Mouse (Mus musculus) cerebellum, adult 18-20 months (tissue): ENCODE measurements at regions not wholly inside any gene's neighbourhood (a gene's known extent, or its start where the extent isn't known, plus 50 kb on each side); places are given as distances from the start of the nearest gene placed in this dataset.

Experiments
- DNase-seq, 2 experiments: peaks; one replicate each; pipeline ENCODE4 v3.0.0; 2021

GRCm38 (mm10) chr1:159034952-159035351 is 54.7 kb upstream of the Pappa2 start:
- DNase-seq: no peak

DNA sequence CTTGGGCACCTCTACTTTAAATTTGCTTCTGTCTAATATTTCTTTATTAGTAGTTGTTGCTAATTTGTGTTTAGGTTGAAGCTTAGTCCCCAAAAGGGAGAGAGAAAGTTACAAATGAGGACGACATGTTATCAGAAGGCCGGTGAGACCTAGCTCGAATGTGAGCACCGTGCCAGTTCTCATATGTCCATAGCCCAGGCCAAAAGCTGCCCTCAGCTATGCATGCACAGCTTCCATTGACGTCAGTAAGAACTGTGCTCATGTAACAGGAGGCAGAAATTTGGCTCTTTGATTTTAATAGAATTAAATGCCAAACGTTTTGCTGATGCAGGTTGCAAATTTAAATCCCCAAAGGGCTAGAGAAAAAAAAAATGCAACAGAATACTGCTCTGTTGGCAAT is 56.1 kb upstream of the Pappa2 start:
- DNase-seq: no peak

DNA sequence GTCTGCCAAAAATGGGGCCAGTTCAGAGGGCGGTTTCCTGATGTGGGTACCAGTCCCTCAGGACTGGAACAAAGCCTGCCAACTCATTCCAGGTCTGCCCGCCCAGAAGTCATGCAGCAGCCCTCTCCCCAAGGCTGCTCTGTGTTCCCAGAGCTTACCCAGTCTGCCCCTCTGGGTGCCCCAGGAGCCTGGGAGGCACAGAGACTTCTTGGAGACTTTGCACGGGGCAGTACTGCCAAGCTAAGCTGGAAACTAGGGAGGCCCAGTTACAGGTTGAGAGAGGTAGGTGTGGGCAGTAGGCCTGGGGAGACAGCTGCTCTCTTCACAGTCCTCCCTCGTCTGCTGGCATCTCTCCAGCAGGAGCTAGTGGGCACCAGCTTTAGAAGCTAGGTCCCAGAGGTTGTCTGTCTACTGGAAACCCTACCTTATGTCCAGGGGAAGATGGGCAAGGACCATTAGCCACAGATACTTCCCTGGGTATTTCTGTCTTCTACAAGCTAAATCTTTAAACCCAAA is 65.6 kb upstream of the Pappa2 start:
- DNase-seq: no peak

GRCm38 (mm10) chr1:159065024-159065423 is 84.7 kb upstream of the Pappa2 start:
- no peak for DNase-seq

DNA sequence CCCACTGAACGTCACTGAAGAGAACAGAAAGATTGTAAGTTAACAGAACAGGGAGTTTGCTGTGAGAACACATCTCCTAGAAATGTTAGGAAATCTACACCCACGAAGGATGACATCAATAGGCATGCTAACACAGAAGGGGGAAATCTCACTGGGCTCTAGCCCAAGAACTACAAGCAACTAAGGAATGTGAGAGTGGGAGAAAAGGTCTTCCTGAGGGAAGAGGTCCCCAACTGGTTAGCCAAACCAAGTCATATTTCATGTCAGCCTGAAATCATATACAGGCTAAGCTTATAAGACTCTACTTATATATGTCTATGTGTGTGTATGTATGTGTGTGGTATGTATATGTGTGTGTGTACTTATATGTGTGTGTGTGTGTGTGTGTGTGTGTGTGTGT is 118.9 kb upstream of the Pappa2 start:
- DNase-seq: no peak

DNA sequence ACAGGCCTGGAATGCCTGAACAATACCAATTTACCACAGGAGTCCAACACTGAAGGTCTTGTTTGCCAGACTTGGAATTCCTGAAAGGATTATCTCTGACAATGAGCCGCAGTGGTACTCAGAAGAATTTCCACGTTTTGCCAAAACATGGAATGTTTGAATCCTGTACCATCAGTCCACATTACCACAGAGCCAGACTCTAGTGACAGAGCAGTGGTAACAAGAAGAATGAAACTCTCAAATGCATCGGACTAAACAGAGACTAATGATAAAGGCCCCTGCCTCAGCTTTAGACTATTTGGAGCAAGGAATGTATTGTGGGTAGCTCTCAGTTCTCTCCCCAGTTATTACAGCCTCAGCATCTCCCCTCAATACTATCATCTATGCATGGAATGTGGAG is 109.9 kb upstream of the Cop1 start:
- no peak for DNase-seq

DNA sequence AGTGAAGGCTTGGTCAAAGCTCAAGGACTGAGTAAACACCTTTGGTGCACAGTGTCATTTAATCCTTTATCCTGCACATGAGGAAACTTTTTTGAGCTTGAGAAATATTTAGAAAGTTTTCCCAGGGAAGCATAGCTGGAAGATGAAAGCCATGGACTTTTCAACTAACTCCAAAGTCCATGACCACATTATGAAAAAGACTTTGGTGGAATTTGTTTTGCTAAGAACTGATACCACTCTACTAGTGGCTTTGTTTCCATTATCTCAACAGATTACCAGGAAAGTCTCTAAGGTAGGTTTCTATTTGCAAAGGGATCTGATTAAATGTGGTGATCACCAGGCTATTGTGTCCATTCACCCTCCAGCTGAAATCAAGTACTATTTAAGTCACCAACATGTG is 107.2 kb upstream of the Cop1 start:
- no peak for DNase-seq

DNA sequence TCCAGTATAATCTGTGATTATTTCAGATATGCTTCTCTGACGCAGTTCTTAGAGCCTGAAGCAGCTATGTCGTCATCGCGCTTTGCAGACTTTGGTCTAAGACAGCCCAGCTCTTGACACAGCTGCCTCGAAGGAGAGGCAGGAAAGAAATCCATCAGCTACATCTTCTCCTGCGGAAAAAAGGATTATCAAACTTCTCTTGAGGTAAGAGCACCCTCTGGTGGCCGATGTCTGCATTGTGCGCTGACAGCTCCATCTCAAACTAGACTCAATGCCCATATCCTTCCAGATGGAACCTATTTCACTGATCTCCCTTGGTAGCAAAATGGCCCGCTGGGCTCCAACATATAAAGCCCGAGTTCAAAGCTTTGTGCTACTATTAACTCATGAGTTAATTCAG is 96.8 kb upstream of the Cop1 start:
- DNase-seq: peak; percentile 61 to 78

DNA sequence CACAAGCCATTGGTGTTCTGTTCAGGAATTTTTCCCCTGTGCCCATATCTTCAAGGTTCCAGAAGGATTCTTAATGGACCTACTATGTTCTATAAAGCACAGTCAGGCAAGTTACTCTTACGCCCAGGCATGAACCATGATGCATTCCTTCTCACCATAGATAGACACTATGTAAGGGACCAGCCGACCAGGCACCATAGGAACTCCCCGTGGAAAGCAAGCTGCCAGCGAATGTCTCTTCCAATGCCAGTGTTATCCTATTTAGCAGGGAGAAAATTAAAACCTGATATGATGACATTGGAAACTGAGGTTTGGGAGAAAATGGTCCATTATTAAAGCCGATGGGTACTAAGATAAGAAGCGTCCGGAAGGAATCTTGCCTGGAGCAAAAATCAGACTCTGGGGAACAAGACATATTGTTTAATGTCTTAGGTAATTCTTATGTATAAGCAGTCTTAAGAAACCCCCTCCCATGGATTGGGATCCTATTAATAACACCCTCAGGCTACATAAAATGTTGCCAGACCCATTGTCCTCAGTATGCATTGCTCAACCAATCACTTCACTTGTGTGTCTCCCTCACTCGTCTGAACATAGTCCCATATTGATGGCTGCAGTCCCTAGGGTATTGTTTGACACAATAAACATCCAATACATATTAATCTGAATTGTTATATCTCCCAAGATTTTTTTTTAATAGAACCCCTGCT is 84.2 kb upstream of the Cop1 start:
- DNase-seq: no peak

DNA sequence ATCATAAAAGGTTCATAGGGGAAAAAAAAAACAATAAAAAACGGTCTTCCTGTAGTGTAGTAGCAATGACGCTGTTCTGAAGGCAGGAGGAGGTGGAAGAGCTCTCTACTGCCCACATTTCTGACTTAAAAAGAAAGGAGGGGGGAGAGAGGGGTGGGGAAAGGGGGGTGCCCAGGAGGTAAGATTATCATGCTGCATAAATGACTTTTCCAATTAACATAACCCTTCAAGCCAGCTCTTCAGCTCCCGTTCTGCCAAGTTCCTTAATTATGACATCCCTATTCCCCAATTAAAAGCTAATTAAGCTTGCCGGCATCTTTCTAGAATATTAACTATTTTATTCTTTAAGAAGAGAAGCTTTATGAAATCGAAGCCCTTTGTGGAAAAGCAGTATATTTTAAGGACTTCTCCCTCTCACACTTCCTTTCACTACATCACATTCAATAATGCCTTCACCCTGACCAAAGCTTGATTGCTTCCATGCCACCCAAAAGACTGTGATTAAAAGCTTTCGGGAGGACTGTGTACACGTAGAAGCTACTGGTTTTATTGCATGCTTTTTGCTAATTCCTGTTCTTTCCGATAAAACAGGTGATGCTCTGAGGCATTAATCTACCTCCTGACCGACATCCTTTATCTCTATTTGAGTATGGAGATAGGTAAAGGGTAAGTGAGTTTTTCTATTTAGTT is 83.5 kb upstream of the Cop1 start:
- no peak for DNase-seq

- no peak for DNase-seq
Observed at GRCm38 (mm10) chr1:159149207-159149606, 82.9 kb upstream of the Cop1 start.

DNA sequence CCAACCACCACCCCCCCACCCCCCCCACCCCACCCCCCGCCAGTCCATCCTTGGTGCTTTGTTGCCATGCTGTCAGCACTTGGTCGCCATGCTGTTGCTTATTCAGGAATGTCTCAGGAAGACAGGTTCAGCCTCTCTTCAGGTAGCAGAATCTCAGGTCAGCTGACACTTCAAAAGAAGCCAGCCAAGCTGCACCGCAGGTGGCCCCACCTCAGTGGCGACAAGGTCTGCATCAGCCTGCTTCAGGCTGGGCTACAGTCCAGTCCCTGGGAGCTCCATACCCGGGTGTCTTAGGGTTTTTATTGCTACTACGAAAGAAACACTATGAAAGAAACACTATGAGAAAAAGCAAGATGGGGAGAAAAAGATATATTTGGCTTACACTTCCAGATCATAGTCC is 82.4 kb upstream of the Cop1 start:
- DNase-seq: peak; percentile 15 to 23

- DNase-seq: peak in 1 of 2 experiments; percentile 3
Observed at GRCm38 (mm10) chr1:159150351-159150750, 81.8 kb upstream of the Cop1 start.

DNA sequence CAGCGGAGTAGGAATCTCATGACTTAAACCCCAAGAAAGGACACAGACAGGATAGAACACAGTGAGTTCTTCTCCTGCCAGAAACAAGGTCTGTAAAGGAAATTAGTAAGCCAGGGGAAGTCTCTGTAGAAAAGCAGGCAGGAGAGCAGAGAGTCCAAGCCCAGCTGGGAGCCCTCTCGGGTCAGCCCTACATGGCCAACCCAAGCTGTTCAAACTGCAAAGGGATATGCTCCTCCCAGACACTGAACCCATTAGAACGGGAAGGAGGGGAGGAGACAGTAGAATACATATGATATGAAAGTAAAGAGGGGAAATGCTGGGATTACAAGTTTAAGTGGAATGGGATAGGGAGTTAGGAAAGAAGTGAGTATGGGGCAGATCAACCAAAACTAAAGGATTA is 75.7 kb upstream of the Cop1 start:
- DNase-seq: no peak

GRCm38 (mm10) chr1:159160035-159160960 is 71.8 kb upstream of the Cop1 start:
- no peak for DNase-seq

DNA sequence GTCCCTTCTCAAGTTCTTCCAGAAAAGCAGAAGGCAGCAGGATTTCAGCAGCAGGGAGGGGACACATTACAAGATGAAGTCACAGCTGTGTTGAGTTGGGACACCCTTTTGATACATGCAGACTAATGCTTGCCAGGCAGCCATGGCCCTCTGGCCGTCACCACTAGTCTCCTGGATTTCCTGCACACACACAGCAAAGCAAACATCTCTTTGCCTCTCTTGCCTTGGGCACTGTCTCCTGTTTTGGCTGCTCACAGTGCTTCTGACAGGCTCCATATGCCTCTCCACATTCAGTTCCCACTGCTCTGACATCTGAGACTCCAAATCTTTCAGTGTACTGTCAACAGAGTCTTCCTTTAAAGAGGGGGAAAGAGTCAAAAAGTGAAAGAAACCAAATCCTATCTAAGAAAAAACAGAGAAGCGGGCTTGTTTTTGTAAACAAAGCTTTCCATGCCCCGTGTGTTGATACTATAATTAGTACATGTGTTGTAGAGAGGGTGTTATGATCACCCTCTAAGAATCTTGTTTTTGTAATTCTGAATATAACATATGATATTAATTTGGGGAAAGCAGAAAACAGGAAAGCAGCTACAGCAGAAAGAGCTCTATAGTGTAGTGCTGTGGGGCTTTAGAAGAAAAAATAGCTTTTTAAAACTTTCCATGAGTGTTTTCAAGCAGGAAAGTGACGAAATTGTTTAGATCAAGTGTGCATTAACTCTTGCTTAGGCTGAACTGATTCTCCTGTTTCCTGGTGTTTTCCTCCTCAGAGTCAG is 68.8 kb upstream of the Cop1 start:
- no peak for DNase-seq

DNA sequence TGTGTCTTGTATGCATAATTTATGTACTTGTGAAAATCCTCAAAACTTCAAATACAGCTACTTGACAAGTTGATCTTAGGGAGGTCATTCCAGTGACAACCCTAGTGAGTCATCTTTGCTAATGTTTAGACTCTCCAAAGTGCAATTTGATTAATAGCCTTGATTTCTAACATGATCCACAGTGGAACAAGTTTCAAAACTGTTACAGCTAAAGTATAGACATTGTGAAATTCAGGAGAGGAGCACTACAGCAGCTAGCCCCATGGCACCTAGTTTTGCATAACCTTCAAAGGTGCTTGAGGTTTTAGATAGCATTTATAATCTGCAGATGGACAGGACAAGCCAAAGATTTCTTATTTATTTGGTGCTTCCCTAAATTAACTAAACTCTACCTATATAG is 50.1 kb upstream of the Cop1 start:
- no peak for DNase-seq
